Mouse (Mus musculus) liver, postnatal 0 days (tissue): Measurements from ENCODE around the gene Dynll1.

Experiments
- CTCF ChIP-seq: sonication (generic); IDR thresholded peaks from 2 replicates; pipeline ENCODE4 v1.5.1; 2016; ENCODE audit warnings: antibody characterized with exemption, low read depth
- EP300 ChIP-seq: IDR thresholded peaks from 2 replicates; pipeline ENCODE4 v1.6.1; 2016; ENCODE audit warnings: antibody characterized with exemption, low read depth, mild to moderate bottlenecking

- TF ChIP-seq EP300 (no peak), CTCF (no peak)
Observed at GRCm38 (mm10) chr5:115316968-115317644, 16.3 kb upstream of the Dynll1 start.
